Mouse (Mus musculus) kidney, embryonic 16.5 days (tissue): ENCODE measurements around the gene Samd4b. TPM values are rescaled to one million over a fixed set of nuclear protein-coding genes. Genes with fewer than 3 reads are reported as not detected.
"Not testable (repeated sequence)": the region's sequence is repeated elsewhere in the genome, so short reads cannot be mapped to it uniquely, and the experiment has no call there.

ENCODE experiments used
- ATAC-seq: fragments of 200-750 bp; cut with Nextera tagmentation; 2 replicates; pipeline ENCODE4 v1.8.0; 2017; ENCODE audit warnings: moderate TSS enrichment; ENCODE audit not compliant: low FRiP score, low TSS enrichment
- H3K27ac ChIP-seq: fragments of 300-500 bp; sonication (generic); 2 replicates; pipeline ENCODE4 v1.5.1; 2014; ENCODE audit warnings: low read length
- H3K27me3 ChIP-seq: fragments of 300-500 bp; sonication (generic); 2 replicates; pipeline ENCODE4 v1.6.1; 2014; ENCODE audit warnings: low read length, control low read depth, mixed read lengths; ENCODE audit not compliant: insufficient read depth
- H3K36me3 ChIP-seq: fragments of 300-500 bp; sonication (generic); 2 replicates; pipeline ENCODE4 v1.6.1; 2014; ENCODE audit warnings: low read length, control low read depth, mixed read lengths; ENCODE audit not compliant: insufficient read depth
- H3K4me1 ChIP-seq: fragments of 300-500 bp; sonication (generic); 2 replicates; pipeline ENCODE4 v1.6.1; 2014; ENCODE audit warnings: low read length, control low read depth, mixed read lengths; ENCODE audit not compliant: insufficient read depth
- H3K4me2 ChIP-seq: fragments of 300-500 bp; sonication (generic); replicated peaks from 2 replicates; pipeline ENCODE4 v1.6.1; 2014; ENCODE audit warnings: low read depth, low read length
- H3K4me3 ChIP-seq: fragments of 300-500 bp; sonication (generic); 2 replicates; pipeline ENCODE4 v1.5.1; 2014; ENCODE audit warnings: mild to moderate bottlenecking, low read length
- H3K9ac ChIP-seq: fragments of 300-500 bp; sonication (generic); replicated peaks from 2 replicates; pipeline ENCODE4 v1.6.1; 2014; ENCODE audit warnings: low read length
- H3K9me3 ChIP-seq: fragments of 300-500 bp; sonication (generic); 2 replicates; pipeline ENCODE4 v1.6.1; 2016; ENCODE audit warnings: low read length, control low read depth
- WGBS: fragments of 180-500 bp; shearing (Covaris S2); extraction: QIAGEN DNeasy Blood & Tissue Kit; methylation state at CpG from one replicate; pipeline ENCODE4 v1.1.7; 2014; 5-methylcytosine and 5-hydroxymethylcytosine counted together
- polyA plus RNA-seq: library from polyadenylated mRNA; unstranded; fragments of >200 nt; fragmentation: Nextera tagmentation; extraction: Ambion mirVana; gene quantifications from 2 replicates; pipeline ENCODE4 v1.2.1, GENCODE M21; 2015

The Samd4b gene
- polyA plus RNA-seq, 1 experiment from 2014 or later = 20.7 TPM

DNA sequence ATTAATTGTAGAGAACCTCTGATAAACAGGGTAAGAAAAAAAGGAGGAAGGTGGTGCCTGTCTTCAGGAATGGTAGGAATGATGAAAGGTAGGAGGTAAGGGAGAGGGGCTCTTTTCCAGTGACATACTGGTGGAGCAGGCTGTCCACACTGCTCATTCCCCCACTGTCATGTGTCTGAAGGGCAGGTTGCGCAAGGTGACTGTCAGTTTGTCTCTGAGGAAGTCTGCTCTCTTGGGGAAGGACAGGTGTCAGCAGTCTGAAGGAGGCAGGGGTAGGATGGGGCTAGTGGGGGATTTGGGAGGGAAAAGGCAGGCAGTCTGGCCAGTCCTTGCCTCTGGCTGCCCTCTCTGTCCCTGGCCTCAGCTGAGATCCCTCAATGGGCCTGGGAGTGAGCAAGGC, 196.9 kb downstream of the Samd4b start:
- no peak for ATAC-seq
- Histone ChIP-seq H3K4me2 (no peak overlapping the region), H3K27me3 (no peaks in the 10 kb centered on the region), H3K9me3 (no peaks in the 10 kb centered on the region), H3K9ac (no peak overlapping the region), H3K4me1 (no peaks in the 10 kb centered on the region), H3K4me3 (no peak overlapping the region), H3K27ac (no peak overlapping the region), H3K36me3 (peaks cover 88% of the 10 kb centered on the region)
- 100% methylated on average over 1 of the region's 1 CpGs for WGBS

DNA sequence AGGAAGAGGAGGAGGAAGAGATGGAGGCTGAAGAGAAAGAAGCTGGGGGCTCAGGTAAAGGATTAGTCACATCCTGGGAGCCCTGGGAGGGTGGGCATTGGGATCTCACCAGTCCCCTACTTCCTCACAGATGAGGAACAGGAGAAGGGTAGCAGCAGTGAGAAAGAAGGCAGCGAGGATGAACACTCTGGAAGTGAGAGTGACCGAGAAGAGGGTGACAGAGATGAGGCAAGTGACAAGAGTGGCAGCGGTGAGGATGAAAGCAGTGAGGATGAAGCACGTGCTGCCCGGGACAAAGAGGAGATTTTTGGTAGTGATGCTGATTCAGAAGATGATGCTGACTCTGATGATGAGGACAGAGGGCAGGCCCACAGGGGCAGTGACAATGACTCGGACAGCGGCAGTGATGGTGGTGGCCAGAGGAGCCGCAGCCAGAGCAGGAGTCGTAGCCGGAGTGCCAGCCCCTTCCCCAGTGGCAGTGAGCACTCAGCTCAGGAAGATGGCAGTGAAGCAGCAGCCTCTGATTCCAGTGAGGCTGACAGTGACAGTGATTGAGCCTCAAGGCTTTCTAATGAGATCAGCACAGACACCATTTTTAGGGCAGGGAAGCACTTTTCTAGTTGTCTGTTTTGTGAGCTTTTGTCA, 199.1 kb downstream of the Samd4b start:
- H3K9me3 ChIP-seq = no peaks in the 10 kb centered on the region
- ATAC-seq = no peak
- H3K4me2 ChIP-seq = no peak overlapping the region

DNA sequence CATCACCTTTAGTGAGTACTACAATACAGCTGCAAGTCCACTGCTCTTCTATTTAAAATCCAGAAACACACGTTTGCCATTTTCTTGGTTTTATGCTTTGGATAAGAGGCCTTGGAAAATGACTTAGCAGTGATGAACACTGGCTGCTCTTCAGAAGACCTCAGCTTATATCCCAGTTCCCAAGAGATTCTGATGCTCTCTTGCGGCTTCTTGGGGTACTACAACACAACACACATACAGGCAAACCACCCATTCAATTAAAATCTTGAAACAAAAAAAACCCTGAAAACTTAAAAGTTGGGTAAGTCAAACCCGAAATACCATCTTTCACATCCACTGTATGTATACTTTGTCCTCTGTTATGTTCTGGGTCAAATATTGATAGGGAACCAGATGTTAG, 199.9 kb downstream of the Samd4b start:
- Histone ChIP-seq H3K4me3 (no peak overlapping the region), H3K9ac (no peak overlapping the region), H3K27me3 (no peaks in the 10 kb centered on the region), H3K9me3 (no peaks in the 10 kb centered on the region), H3K4me2 (no peak overlapping the region), H3K36me3 (peaks cover 70% of the 10 kb centered on the region), H3K4me1 (peaks cover 7% of the 10 kb centered on the region), H3K27ac (no peak overlapping the region)
- no peak for ATAC-seq
- WGBS = 70% methylated on average over 3 of the region's 3 CpGs

More for the DNA sequence above, 199.1 kb downstream of the Samd4b start:
- H3K9ac ChIP-seq = no peak overlapping the region
- H3K27ac ChIP-seq = no peak overlapping the region
- H3K4me3 ChIP-seq = no peak overlapping the region
- H3K36me3 ChIP-seq = peaks cover 79% of the 10 kb centered on the region
- WGBS = 91% methylated on average over 10 of the region's 10 CpGs
- peaks cover 3% of the 10 kb centered on the region for H3K4me1 ChIP-seq
- no peaks in the 10 kb centered on the region for H3K27me3 ChIP-seq

DNA sequence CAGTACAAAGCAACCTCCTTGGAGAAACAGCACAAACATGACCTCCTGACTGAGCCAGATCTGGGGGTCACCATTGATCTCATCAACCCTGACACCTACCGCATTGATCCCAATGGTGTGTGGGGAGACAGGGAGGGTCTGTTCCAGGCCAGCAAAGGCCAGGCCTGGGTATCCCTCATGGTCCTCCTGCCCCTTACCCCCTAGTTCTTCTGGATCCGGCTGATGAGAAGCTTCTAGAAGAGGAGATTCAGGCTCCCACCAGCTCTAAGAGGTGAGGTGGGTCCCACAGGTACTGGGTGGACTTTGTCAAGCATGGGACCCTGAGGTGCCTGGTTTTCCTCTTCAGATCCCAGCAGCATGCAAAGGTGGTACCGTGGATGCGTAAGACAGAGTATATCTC, 202.5 kb downstream of the Samd4b start:
- no peak overlapping the region for H3K4me3 ChIP-seq
- no peak overlapping the region for H3K9ac ChIP-seq
- H3K4me2 ChIP-seq = no peak overlapping the region
- ATAC-seq = no peak
- peaks cover 16% of the 10 kb centered on the region for H3K4me1 ChIP-seq
- no peaks in the 10 kb centered on the region for H3K9me3 ChIP-seq
- WGBS = 91% methylated on average over 4 of the region's 4 CpGs
- peaks cover 54% of the 10 kb centered on the region for H3K36me3 ChIP-seq
- H3K27ac ChIP-seq = no peak overlapping the region
- no peaks in the 10 kb centered on the region for H3K27me3 ChIP-seq

DNA sequence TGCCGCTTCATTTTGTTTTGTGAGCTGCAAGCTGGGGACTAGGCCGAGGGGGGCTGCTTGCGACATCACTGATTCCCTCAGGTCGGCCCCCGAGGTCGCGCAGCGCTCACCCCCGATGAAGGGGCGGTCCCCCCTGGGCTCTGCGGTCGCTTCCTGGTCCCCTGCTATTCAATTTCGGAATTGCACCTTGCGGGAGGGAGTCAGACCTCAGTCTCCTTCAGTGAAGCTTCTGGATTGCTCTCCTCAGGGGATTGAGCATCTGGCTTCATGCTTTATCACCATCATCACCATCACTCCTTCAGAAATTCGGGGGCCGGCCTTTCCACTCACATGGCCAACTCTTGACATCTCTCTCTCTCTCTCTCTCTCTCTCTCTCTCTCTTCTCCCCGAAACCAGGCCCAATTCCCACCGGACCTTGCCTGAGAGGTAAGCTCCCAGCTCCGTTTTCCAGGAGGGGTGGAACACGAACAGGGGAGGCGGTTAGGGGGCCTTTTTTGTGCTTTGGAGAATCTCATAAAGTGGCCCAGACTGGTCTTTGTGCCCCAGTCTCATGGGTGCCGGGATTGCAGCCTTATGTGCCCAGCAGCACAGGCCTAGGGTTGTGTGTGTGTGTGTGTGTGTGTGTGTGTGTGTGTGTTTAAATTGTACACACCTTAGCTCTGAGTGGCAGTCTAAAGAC, 204.5 kb downstream of the Samd4b start:
- WGBS = 6% methylated on average over 20 of the region's 22 CpGs
- Histone ChIP-seq H3K9ac (peak overlapping the region; percentile 91), H3K4me1 (peaks cover 16% of the 10 kb centered on the region), H3K36me3 (peaks cover 54% of the 10 kb centered on the region), H3K9me3 (no peaks in the 10 kb centered on the region), H3K4me2 (peak overlapping the region; percentile 89), H3K27me3 (no peaks in the 10 kb centered on the region), H3K27ac (peak overlapping the region; percentile 68; the same call in 1 of the 2 replicates), H3K4me3 (peak overlapping the region; percentile 90)
- ATAC-seq = no peak

DNA sequence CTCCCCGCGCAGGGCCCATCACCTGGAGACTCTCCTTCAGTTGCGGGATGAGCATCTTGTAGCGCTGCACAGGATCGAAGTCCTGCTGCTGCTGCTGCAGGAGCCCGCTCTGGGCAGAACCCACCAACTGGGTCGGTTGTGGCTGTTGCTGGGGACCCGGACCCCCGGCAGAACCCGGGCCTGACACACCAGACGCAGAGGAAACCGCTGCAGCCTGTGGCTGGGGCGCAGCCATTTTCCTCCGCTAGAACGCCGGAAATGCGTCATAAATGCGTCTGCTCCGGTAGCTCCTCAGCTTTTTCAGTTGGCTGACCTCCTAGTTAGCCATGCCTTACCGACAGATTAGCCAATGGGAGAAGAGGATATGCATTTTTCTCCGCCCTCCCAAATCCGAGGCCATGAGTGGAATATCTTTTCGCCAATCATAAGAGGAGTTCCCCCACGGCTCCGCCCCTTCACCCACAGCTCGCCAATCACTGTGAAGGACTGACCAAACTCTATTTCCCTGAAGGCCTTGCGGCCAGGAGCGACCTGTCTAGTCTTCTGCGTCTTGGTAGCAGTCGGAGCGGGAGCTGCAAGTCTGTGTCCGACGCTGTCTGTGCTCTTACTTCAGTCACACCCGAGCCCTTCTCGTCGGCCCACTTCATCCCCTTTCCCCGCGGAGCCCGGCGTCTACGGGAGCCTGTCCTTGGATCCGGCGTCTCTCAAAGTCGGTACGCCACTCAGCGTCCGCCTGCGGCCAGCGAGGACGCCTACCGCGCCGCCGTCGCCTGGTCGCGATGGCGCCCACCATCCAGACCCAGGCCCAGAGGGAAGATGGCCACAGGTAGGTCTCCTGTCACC, 205.3 kb downstream of the Samd4b start, which contains the start of the genes Med29 and Paf1:
Gene Med29, minus strand, starts transcription at position 280 of the 843 bp plus-strand sequence.
Gene Paf1, plus strand, starts transcription at position 523 of the 843 bp plus-strand sequence.
- peaks cover 16% of the 10 kb centered on the region for H3K4me1 ChIP-seq
- peak; percentile 98 for ATAC-seq
- H3K9me3 ChIP-seq = no peaks in the 10 kb centered on the region
- WGBS = 0% methylated on average over 57 of the region's 58 CpGs
- H3K36me3 ChIP-seq = peaks cover 48% of the 10 kb centered on the region
- peak within 1 kb of the TSS; percentile 89 for H3K4me2 ChIP-seq
- peak within 1 kb of the TSS; percentile 91 for H3K9ac ChIP-seq
- H3K27me3 ChIP-seq = no peaks in the 10 kb centered on the region
- H3K4me3 ChIP-seq = peak within 1 kb of the TSS; percentile 90
- peak within 1 kb of the TSS; percentile 68 for H3K27ac ChIP-seq

DNA sequence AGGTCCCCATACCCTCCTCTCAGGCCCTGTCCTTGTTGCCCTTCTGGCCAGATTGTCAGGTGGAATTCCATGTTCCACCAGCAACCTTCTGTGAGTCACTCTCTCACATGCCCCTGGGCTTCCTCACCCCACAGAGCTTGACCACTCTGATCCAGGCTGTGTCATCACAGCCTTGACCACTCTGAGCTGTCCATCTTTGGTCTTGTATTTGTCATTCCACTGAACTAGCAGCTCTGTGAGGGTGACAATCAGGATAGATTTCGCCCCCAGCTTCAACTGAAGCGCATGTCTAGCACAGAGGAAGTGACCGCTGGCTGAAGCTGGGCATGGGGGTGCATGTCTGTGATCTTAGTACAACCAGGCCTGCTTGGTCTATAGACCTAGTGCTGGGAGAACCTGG, 207.6 kb downstream of the Samd4b start:
- ATAC-seq = no peak
- 97% methylated on average over 3 of the region's 3 CpGs for WGBS
- peaks cover 36% of the 10 kb centered on the region for H3K36me3 ChIP-seq

DNA sequence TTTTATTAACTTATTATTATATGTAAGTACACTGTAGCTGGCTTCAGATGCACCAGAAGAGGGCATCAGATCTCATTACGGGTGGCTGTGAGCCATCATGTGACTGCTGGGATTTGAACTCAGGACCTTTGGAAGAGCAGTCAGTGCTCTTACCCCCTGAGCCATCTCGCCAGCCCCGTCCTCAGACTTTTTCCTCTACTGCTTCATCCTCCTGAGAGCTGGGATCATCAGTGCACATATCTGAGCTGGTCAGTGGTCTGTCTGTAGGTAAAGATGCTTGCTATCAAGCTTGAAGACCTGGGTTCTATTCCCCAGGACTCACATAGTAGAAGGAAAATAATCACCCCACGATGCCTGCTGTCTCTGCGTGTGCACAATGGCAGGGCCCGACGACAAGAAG, 210.6 kb downstream of the Samd4b start:
- Histone ChIP-seq H3K4me1 (peaks cover 24% of the 10 kb centered on the region), H3K36me3 (peaks cover 33% of the 10 kb centered on the region; the same call in 1 of the 2 replicates)
- not testable (repeated sequence) for H3K4me2 ChIP-seq, H3K27ac ChIP-seq, H3K9ac ChIP-seq, ATAC-seq, H3K9me3 ChIP-seq, H3K27me3 ChIP-seq, H3K4me3 ChIP-seq
- 87% methylated on average over 7 of the region's 7 CpGs for WGBS

More for the DNA sequence above, 207.6 kb downstream of the Samd4b start:
- Histone ChIP-seq H3K4me2 (no peak overlapping the region), H3K9me3 (no peaks in the 10 kb centered on the region), H3K4me1 (peaks cover 20% of the 10 kb centered on the region), H3K9ac (no peak overlapping the region), H3K27ac (no peak overlapping the region), H3K4me3 (no peak overlapping the region), H3K27me3 (no peaks in the 10 kb centered on the region)

DNA sequence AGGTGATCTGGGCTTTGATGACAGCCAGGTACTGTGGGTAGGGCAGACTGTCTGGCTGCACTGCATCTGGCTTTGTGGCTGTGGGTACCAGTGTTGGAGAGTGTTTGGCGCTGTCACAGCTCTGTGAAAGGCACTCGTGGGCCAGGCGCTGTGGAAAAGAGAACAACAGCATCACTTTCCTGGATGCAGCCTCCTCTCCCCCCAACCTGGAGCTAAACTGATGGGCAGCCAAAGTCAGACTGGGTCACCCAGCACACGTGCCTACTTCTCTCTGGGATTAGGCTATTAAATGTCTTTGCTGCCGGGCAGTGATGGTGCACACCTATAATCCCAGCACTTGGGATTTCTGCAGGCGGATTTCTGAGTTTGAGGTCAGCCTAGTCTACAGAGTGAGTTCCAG, 211.1 kb downstream of the Samd4b start:
- peak; percentile 14 for ATAC-seq
- 69% methylated on average over 6 of the region's 6 CpGs for WGBS

More for the DNA sequence above, 211.1 kb downstream of the Samd4b start:
- H3K27me3 ChIP-seq, H3K9me3 ChIP-seq, H3K4me3 ChIP-seq, H3K9ac ChIP-seq, H3K4me2 ChIP-seq, H3K27ac ChIP-seq: not testable (repeated sequence)
- peaks cover 28% of the 10 kb centered on the region for H3K4me1 ChIP-seq
- H3K36me3 ChIP-seq = peaks cover 33% of the 10 kb centered on the region; the same call in 1 of the 2 replicates
